Mouse (Mus musculus): Measurements from ENCODE around the gene Tmem53. TPM values are rescaled to one million over a fixed set of nuclear protein-coding genes. Genes with fewer than 3 reads are reported as not detected.
"Not testable (repeated sequence)": the region's sequence is repeated elsewhere in the genome, so short reads cannot be mapped to it uniquely, and the experiment has no call there.

Tmem53 gene
- polyA plus RNA-seq, 1 experiment from 2014 or later, result 13.8 TPM

- H3K9me3 ChIP-seq (ENCODE audit: control insufficient read depth, low read length); H3K36me3 ChIP-seq (ENCODE audit: control insufficient read depth, insufficient read depth, low read length); H3K9ac ChIP-seq (ENCODE audit: low read depth, low read length); ATAC-seq (ENCODE audit: low FRiP score, low TSS enrichment); H3K4me3 ChIP-seq (ENCODE audit: low read length); H3K27me3 ChIP-seq (ENCODE audit: control insufficient read depth, insufficient read depth, low read length); H3K27ac ChIP-seq (ENCODE audit: low read depth, low read length); H3K4me1 ChIP-seq (ENCODE audit: control insufficient read depth, insufficient read depth, low read length); H3K4me2 ChIP-seq (replicated peaks; ENCODE audit: low read depth, low read length): not testable (repeated sequence)
- 74% methylated on average over 6 of the region's 6 CpGs for WGBS
These were observed 8.2 kb downstream of the Tmem53 start for GRCm38 (mm10) chr4:117259909-117260308.

- 91% methylated on average over 2 of the region's 2 CpGs for WGBS
- Histone ChIP-seq H3K9ac (ENCODE audit: low read depth, low read length) (no peak overlapping the region), H3K27ac (ENCODE audit: low read depth, low read length) (no peak overlapping the region), H3K36me3 (ENCODE audit: control insufficient read depth, insufficient read depth, low read length) (no peaks in the 10 kb centered on the region), H3K4me2 (replicated peaks; ENCODE audit: low read depth, low read length) (no peak overlapping the region), H3K4me1 (ENCODE audit: control insufficient read depth, insufficient read depth, low read length) (peaks cover 6% of the 10 kb centered on the region), H3K27me3 (ENCODE audit: control insufficient read depth, insufficient read depth, low read length) (no peaks in the 10 kb centered on the region), H3K9me3 (ENCODE audit: control insufficient read depth, low read length) (no peaks in the 10 kb centered on the region), H3K4me3 (ENCODE audit: low read length) (no peak overlapping the region)
- ATAC-seq (ENCODE audit: low FRiP score, low TSS enrichment), result no peak
These were observed 9.5 kb downstream of the Tmem53 start for GRCm38 (mm10) chr4:117261222-117261621.

GRCm38 (mm10) chr4:117262101-117262913 is 10.6 kb downstream of the Tmem53 start:
- Histone ChIP-seq H3K27me3 (ENCODE audit: control insufficient read depth, insufficient read depth, low read length) (no peaks in the 10 kb centered on the region), H3K9ac (ENCODE audit: low read depth, low read length) (no peak overlapping the region)

GRCm38 (mm10) chr4:117262987-117263386 is 11.2 kb downstream of the Tmem53 start:
- 56% methylated on average over 8 of the region's 8 CpGs for WGBS
- Histone ChIP-seq H3K27ac (ENCODE audit: low read depth, low read length) (no peak overlapping the region), H3K9me3 (ENCODE audit: control insufficient read depth, low read length) (no peaks in the 10 kb centered on the region), H3K4me2 (replicated peaks; ENCODE audit: low read depth, low read length) (no peak overlapping the region), H3K4me3 (ENCODE audit: low read length) (no peak overlapping the region), H3K36me3 (ENCODE audit: control insufficient read depth, insufficient read depth, low read length) (no peaks in the 10 kb centered on the region), H3K4me1 (ENCODE audit: control insufficient read depth, insufficient read depth, low read length) (peaks cover 6% of the 10 kb centered on the region), H3K9ac (ENCODE audit: low read depth, low read length) (no peak overlapping the region), H3K27me3 (ENCODE audit: control insufficient read depth, insufficient read depth, low read length) (0 out of 2 replicates have a peak, but pooled peaks cover 2% of the 10 kb centered on the region)
- no peak for ATAC-seq (ENCODE audit: low FRiP score, low TSS enrichment)

More at GRCm38 (mm10) chr4:117262101-117262913, 10.6 kb downstream of the Tmem53 start:
- Histone ChIP-seq H3K4me2 (replicated peaks; ENCODE audit: low read depth, low read length) (no peak overlapping the region), H3K27ac (ENCODE audit: low read depth, low read length) (no peak overlapping the region), H3K9me3 (ENCODE audit: control insufficient read depth, low read length) (no peaks in the 10 kb centered on the region), H3K4me1 (ENCODE audit: control insufficient read depth, insufficient read depth, low read length) (peaks cover 6% of the 10 kb centered on the region), H3K4me3 (ENCODE audit: low read length) (no peak overlapping the region), H3K36me3 (ENCODE audit: control insufficient read depth, insufficient read depth, low read length) (no peaks in the 10 kb centered on the region)
- 19% methylated on average over 13 of the region's 13 CpGs for WGBS
- ATAC-seq (ENCODE audit: low FRiP score, low TSS enrichment), result peak; percentile 53; the same call in 1 of the 2 replicates

- 5% methylated on average over 2 of the region's 2 CpGs for WGBS
- Histone ChIP-seq H3K4me1 (ENCODE audit: control insufficient read depth, insufficient read depth, low read length) (peaks cover 4% of the 10 kb centered on the region), H3K27me3 (ENCODE audit: control insufficient read depth, insufficient read depth, low read length) (peaks cover 7% of the 10 kb centered on the region; the same call in 1 of the 2 replicates), H3K4me2 (replicated peaks; ENCODE audit: low read depth, low read length) (no peak overlapping the region), H3K36me3 (ENCODE audit: control insufficient read depth, insufficient read depth, low read length) (peaks cover 9% of the 10 kb centered on the region), H3K9ac (ENCODE audit: low read depth, low read length) (no peak overlapping the region), H3K4me3 (ENCODE audit: low read length) (no peak overlapping the region), H3K27ac (ENCODE audit: low read depth, low read length) (no peak overlapping the region), H3K9me3 (ENCODE audit: control insufficient read depth, low read length) (no peaks in the 10 kb centered on the region)
- ATAC-seq (ENCODE audit: low FRiP score, low TSS enrichment), result no peak
These were observed 15.5 kb downstream of the Tmem53 start for GRCm38 (mm10) chr4:117267284-117267683.

GRCm38 (mm10) chr4:117267831-117268437 is 16.2 kb downstream of the Tmem53 start:
- no peak overlapping the region for H3K4me3 ChIP-seq (ENCODE audit: low read length)
- peaks cover 7% of the 10 kb centered on the region; the same call in 1 of the 2 replicates for H3K27me3 ChIP-seq (ENCODE audit: control insufficient read depth, insufficient read depth, low read length)
- H3K4me2 ChIP-seq (replicated peaks; ENCODE audit: low read depth, low read length), result no peak overlapping the region
- H3K36me3 ChIP-seq (ENCODE audit: control insufficient read depth, insufficient read depth, low read length), result peaks cover 13% of the 10 kb centered on the region
- peaks cover 4% of the 10 kb centered on the region; the same call in 1 of the 2 replicates for H3K4me1 ChIP-seq (ENCODE audit: control insufficient read depth, insufficient read depth, low read length)
- no peak for ATAC-seq (ENCODE audit: low FRiP score, low TSS enrichment)
- H3K9ac ChIP-seq (ENCODE audit: low read depth, low read length), result no peak overlapping the region
- 85% methylated on average over 25 of the region's 25 CpGs for WGBS
- no peaks in the 10 kb centered on the region for H3K9me3 ChIP-seq (ENCODE audit: control insufficient read depth, low read length)
- H3K27ac ChIP-seq (ENCODE audit: low read depth, low read length), result no peak overlapping the region

- WGBS, result 9% methylated on average over 6 of the region's 6 CpGs
- peak; percentile 28; the same call in 1 of the 2 replicates for ATAC-seq (ENCODE audit: low FRiP score, low TSS enrichment)
- Histone ChIP-seq H3K4me1 (ENCODE audit: control insufficient read depth, insufficient read depth, low read length) (peaks cover 4% of the 10 kb centered on the region; the same call in 1 of the 2 replicates), H3K9ac (ENCODE audit: low read depth, low read length) (no peak overlapping the region), H3K36me3 (ENCODE audit: control insufficient read depth, insufficient read depth, low read length) (peaks cover 32% of the 10 kb centered on the region), H3K4me2 (replicated peaks; ENCODE audit: low read depth, low read length) (no peak overlapping the region), H3K4me3 (ENCODE audit: low read length) (no peak overlapping the region), H3K27me3 (ENCODE audit: control insufficient read depth, insufficient read depth, low read length) (peaks cover 7% of the 10 kb centered on the region; the same call in 1 of the 2 replicates), H3K9me3 (ENCODE audit: control insufficient read depth, low read length) (peaks cover 10% of the 10 kb centered on the region), H3K27ac (ENCODE audit: low read depth, low read length) (no peak overlapping the region)
These were observed 18.5 kb downstream of the Tmem53 start for GRCm38 (mm10) chr4:117270278-117270677.

GRCm38 (mm10) chr4:117272459-117272858 is 20.7 kb downstream of the Tmem53 start:
- peaks cover 48% of the 10 kb centered on the region for H3K36me3 ChIP-seq (ENCODE audit: control insufficient read depth, insufficient read depth, low read length)
- H3K27me3 ChIP-seq (ENCODE audit: control insufficient read depth, insufficient read depth, low read length), result peaks cover 7% of the 10 kb centered on the region; the same call in 1 of the 2 replicates
- peaks cover 10% of the 10 kb centered on the region for H3K9me3 ChIP-seq (ENCODE audit: control insufficient read depth, low read length)
- H3K9ac ChIP-seq (ENCODE audit: low read depth, low read length), result no peak overlapping the region
- H3K4me1 ChIP-seq (ENCODE audit: control insufficient read depth, insufficient read depth, low read length), result peaks cover 22% of the 10 kb centered on the region
- H3K4me3 ChIP-seq (ENCODE audit: low read length), result no peak overlapping the region
- peak; percentile 25 for ATAC-seq (ENCODE audit: low FRiP score, low TSS enrichment)
- H3K27ac ChIP-seq (ENCODE audit: low read depth, low read length), result no peak overlapping the region
- WGBS, result 16% methylated on average over 12 of the region's 12 CpGs
- no peak overlapping the region for H3K4me2 ChIP-seq (replicated peaks; ENCODE audit: low read depth, low read length)

GRCm38 (mm10) chr4:117274720-117275119 is 23.0 kb downstream of the Tmem53 start:
- ATAC-seq (ENCODE audit: low FRiP score, low TSS enrichment), result no peak
- Histone ChIP-seq H3K9me3 (ENCODE audit: control insufficient read depth, low read length) (peaks cover 10% of the 10 kb centered on the region), H3K36me3 (ENCODE audit: control insufficient read depth, insufficient read depth, low read length) (peaks cover 59% of the 10 kb centered on the region), H3K4me1 (ENCODE audit: control insufficient read depth, insufficient read depth, low read length) (peaks cover 32% of the 10 kb centered on the region), H3K4me2 (replicated peaks; ENCODE audit: low read depth, low read length) (no peak overlapping the region), H3K27me3 (ENCODE audit: control insufficient read depth, insufficient read depth, low read length) (peaks cover under 1% of the 10 kb centered on the region; the same call in 1 of the 2 replicates), H3K27ac (ENCODE audit: low read depth, low read length) (no peak overlapping the region), H3K9ac (ENCODE audit: low read depth, low read length) (no peak overlapping the region), H3K4me3 (ENCODE audit: low read length) (no peak overlapping the region)
- 89% methylated on average over 4 of the region's 4 CpGs for WGBS
